Mouse (Mus musculus) midbrain, embryonic 15.5 days (tissue): ENCODE measurements around the gene Mavs. TPM values are rescaled to one million over a fixed set of nuclear protein-coding genes. Genes with fewer than 3 reads are reported as not detected.

ENCODE experiments used
- ATAC-seq: fragments of 200-750 bp; cut with Nextera tagmentation; replicated peaks from 2 replicates; pipeline ENCODE4 v1.8.0; 2017; ENCODE audit warnings: moderate TSS enrichment
- H3K27ac ChIP-seq: fragments of 300-500 bp; sonication (generic); 2 replicates; pipeline ENCODE4 v1.5.1; 2015; ENCODE audit warnings: mild to moderate bottlenecking, inconsistent platforms
- H3K27me3 ChIP-seq: fragments of 300-500 bp; sonication (generic); replicated peaks from 2 replicates; pipeline ENCODE4 v1.6.1; 2015; ENCODE audit warnings: inconsistent platforms
- H3K36me3 ChIP-seq: fragments of 300-500 bp; sonication (generic); replicated peaks from 2 replicates; pipeline ENCODE4 v1.6.1; 2015; ENCODE audit warnings: inconsistent platforms
- H3K4me1 ChIP-seq: fragments of 300-500 bp; sonication (generic); 2 replicates; pipeline ENCODE4 v1.6.1; 2015; ENCODE audit warnings: inconsistent platforms
- H3K4me2 ChIP-seq: fragments of 300-500 bp; sonication (generic); 2 replicates; pipeline ENCODE4 v1.6.1; 2015; ENCODE audit warnings: inconsistent platforms, mild to moderate bottlenecking, moderate library complexity
- H3K4me3 ChIP-seq: fragments of 300-500 bp; sonication (generic); 2 replicates; pipeline ENCODE4 v1.5.1; 2015; ENCODE audit warnings: mild to moderate bottlenecking, inconsistent platforms
- H3K9ac ChIP-seq: fragments of 300-500 bp; sonication (generic); 2 replicates; pipeline ENCODE4 v1.6.1; 2015; ENCODE audit warnings: mild to moderate bottlenecking, inconsistent platforms
- H3K9me3 ChIP-seq: fragments of 300-500 bp; sonication (generic); 2 replicates; pipeline ENCODE4 v1.6.1; 2016; ENCODE audit warnings: inconsistent platforms
- WGBS: fragments of 180-500 bp; shearing (Covaris S2); methylation state at CpG from one replicate; pipeline ENCODE4 v1.1.7; 2015; ENCODE audit warnings: mixed read lengths; 5-methylcytosine and 5-hydroxymethylcytosine counted together
- polyA plus RNA-seq: library from polyadenylated mRNA; unstranded; fragments of >200 nt; fragmentation: Nextera tagmentation; extraction: Ambion mirVana; gene quantifications from 2 replicates; pipeline ENCODE4 v1.2.1, GENCODE M21; 2015

Gene Mavs
- polyA plus RNA-seq, 1 experiment from 2014 or later = 5.7 TPM

DNA sequence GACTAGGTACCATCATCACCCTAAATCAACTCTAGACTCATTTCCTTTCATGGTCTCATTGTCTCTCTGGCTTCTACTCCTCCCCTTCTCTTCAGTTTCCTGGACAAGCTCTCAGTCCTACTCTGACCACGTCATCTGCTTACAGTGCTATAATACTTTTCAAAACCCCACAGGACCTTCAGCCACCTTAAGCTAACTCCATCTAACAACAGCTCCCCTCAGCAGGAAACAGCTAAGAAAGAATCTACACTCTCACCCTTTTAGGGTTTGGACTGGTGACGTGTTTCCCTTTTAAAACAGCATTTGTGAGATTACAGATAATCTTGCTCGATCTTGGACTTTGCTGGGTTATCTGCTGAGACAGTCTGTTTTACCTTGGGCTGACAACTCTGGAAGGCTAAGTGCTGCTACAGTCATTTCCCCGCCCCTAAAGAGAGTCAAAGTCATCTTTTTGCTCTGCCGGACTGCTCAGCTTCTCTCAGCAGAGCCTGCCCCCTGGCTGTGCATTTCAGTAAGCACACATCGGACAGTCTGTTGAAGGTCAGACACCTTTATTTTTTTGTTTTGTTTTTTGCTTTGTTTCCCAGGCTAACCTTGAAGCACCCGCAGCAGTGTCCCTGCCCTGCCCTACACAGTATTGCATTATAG lies 19.9 kb downstream of the Mavs start:
- no peaks in the 10 kb centered on the region for H3K36me3 ChIP-seq
- no peak overlapping the region for H3K4me2 ChIP-seq
- no peaks in the 10 kb centered on the region for H3K9me3 ChIP-seq
- H3K27ac ChIP-seq = no peak overlapping the region
- WGBS = 28% methylated on average over 7 of the region's 7 CpGs
- H3K9ac ChIP-seq = no peak overlapping the region
- no peaks in the 10 kb centered on the region for H3K27me3 ChIP-seq
- H3K4me1 ChIP-seq = no peaks in the 10 kb centered on the region
- peak; percentile 69 for ATAC-seq
- H3K4me3 ChIP-seq = no peak overlapping the region

DNA sequence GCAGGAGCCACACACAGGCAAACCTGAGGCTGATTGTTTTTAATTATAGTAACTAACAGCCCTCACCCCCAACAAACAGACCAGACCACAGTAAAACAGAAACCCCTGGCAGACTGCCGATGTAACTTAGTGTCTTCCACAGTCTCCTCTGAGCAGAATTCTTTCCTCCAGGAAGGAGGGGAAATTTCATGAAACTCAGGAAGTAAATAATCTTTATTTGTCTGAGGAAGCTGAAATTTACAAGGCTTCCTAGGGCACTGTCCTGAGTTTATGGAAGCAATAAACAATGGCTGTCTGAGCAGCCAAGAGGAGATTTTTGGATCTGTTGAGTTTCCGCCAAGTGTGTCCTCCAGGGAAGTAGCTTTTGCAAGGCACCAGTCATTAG lies 20.5 kb downstream of the Mavs start:
- no peak overlapping the region for H3K4me3 ChIP-seq
- no peak for ATAC-seq

DNA sequence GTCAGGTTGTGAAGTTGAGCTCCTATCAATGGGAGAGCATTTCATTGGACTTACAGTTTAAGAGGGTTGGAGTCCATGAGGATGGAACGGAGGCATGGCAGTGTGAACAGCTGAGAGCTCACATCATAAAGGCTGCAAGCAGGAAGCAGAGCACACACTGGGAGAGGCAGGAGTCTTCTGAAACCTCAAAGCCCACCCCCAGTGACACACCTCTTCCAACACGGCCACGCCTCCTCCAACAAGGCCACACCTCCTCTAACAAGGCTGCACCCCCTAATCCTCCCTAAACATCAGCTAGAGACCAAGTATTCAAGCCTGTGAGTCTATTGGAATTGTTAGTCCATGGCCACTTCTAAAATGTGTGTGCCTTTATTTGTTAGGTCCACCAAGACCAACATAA lies 21.9 kb downstream of the Mavs start:
- no peak for ATAC-seq
- no peaks in the 10 kb centered on the region for H3K27me3 ChIP-seq
- H3K36me3 ChIP-seq = no peaks in the 10 kb centered on the region
- H3K4me3 ChIP-seq = no peak overlapping the region
- no peak overlapping the region for H3K9ac ChIP-seq
- peaks cover 4% of the 10 kb centered on the region; the same call in 1 of the 2 replicates for H3K4me1 ChIP-seq
- WGBS = 57% methylated on average over 3 of the region's 3 CpGs
- no peak overlapping the region for H3K4me2 ChIP-seq
- H3K27ac ChIP-seq = no peak overlapping the region
- no peaks in the 10 kb centered on the region for H3K9me3 ChIP-seq

More for the DNA sequence above, 20.5 kb downstream of the Mavs start:
- Histone ChIP-seq H3K27me3 (no peaks in the 10 kb centered on the region), H3K27ac (no peak overlapping the region), H3K9me3 (no peaks in the 10 kb centered on the region), H3K4me1 (no peaks in the 10 kb centered on the region), H3K36me3 (no peaks in the 10 kb centered on the region), H3K9ac (no peak overlapping the region), H3K4me2 (no peak overlapping the region)
- WGBS = 83% methylated on average over 2 of the region's 2 CpGs

- no peak overlapping the region for H3K4me2 ChIP-seq
- H3K36me3 ChIP-seq = no peaks in the 10 kb centered on the region
- ATAC-seq = no peak
- H3K4me1 ChIP-seq = peaks cover 20% of the 10 kb centered on the region
- WGBS = 83% methylated on average over 8 of the region's 8 CpGs
- no peaks in the 10 kb centered on the region for H3K9me3 ChIP-seq
- H3K4me3 ChIP-seq = no peak overlapping the region
- H3K27me3 ChIP-seq = no peaks in the 10 kb centered on the region
- no peak overlapping the region for H3K27ac ChIP-seq
- H3K9ac ChIP-seq = no peak overlapping the region
These were observed 24.8 kb downstream of the Mavs start for GRCm38 (mm10) chr2:131258693-131259092.

DNA sequence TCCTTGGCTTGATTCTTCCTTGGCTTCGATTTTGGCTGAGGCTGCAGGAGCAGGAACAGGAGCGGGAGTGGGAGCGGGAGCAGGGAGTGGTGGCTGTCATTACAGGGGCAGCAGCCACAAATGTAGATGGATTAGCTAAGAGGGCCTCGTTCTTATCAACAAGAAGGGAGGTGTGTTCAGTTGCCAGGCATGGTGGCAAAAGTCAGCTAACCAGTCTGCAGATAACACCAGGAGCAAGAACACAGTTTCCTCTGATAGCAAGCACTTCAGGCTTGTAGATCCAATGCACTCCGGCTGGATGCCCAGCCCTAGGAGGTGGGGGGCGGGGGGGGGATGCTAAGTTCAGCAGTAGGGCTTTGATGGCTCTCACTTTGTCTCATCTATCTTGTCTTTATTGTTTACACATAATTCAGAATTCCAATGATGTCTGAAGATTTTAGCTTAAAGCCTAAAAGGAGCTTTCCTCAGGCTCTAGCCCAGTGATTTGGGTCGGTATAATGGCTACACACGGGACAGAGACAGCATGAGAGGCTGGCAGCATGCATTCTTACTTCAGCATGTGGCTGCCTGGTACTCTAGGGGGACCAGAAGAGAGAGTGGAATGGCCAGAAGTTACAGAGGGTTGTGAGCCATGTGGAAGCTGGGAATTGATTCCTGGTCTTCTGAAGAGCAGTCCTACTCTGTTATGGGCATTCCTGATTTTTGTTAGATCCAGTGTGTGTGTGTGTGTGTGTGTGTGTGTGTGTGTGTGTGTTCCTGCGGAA lies 26.9 kb downstream of the Mavs start:
- H3K36me3 ChIP-seq = no peaks in the 10 kb centered on the region
- 0 out of 2 replicates have a peak overlapping the region, but pooled peaks have one; percentile 99 for H3K27ac ChIP-seq
- WGBS = 63% methylated on average over 9 of the region's 9 CpGs
- no peak overlapping the region for H3K4me3 ChIP-seq
- ATAC-seq = no peak
- H3K4me1 ChIP-seq = peaks cover 37% of the 10 kb centered on the region
- H3K27me3 ChIP-seq = no peaks in the 10 kb centered on the region
- no peaks in the 10 kb centered on the region for H3K9me3 ChIP-seq
- H3K9ac ChIP-seq = 0 out of 2 replicates have a peak overlapping the region, but pooled peaks have one; percentile 33
- no peak overlapping the region for H3K4me2 ChIP-seq

DNA sequence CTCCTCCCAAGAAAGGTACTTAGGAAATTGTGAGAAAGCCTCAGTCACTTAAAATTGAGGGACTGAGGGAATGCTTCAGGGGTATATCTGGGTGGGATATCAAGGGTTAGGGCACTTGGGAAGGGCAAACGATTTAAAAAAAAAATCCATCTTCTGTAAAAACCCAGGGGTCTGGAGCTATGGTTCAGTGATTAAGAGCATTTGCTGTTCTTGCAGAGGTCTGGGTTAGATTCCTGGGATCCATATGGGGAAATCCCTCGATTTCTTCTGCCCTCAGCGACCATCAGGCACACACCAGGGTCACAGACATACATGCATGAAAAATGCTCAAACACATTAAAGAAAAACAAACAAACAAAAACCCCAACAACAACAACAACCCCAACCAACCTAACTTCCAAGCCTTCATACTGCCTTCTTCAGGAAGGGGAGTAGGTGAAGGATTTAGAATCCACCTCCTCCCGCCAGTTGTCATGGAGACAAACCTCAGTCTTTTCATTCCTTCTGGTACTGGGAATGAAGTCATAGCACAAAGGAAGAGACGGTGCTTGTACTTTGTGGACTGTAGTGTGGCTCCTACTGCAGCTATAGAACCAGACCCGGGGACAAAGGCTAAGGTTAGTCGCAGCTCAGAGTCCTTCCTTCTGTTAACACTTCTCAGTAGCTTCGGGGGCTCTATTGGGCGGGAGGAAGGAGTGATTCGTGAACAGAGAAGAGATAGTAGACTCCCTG lies 27.8 kb downstream of the Mavs start:
- peak overlapping the region; percentile 95 for H3K4me3 ChIP-seq
- under 1% methylated on average over 10 of the region's 10 CpGs for WGBS
- ATAC-seq = peak; percentile 84
- H3K27me3 ChIP-seq = no peaks in the 10 kb centered on the region
- H3K4me2 ChIP-seq = peak overlapping the region; percentile 53
- peak overlapping the region; percentile 33 for H3K9ac ChIP-seq
- H3K4me1 ChIP-seq = peaks cover 37% of the 10 kb centered on the region
- H3K36me3 ChIP-seq = no peaks in the 10 kb centered on the region
- H3K9me3 ChIP-seq = no peaks in the 10 kb centered on the region
- peak overlapping the region; percentile 99 for H3K27ac ChIP-seq

DNA sequence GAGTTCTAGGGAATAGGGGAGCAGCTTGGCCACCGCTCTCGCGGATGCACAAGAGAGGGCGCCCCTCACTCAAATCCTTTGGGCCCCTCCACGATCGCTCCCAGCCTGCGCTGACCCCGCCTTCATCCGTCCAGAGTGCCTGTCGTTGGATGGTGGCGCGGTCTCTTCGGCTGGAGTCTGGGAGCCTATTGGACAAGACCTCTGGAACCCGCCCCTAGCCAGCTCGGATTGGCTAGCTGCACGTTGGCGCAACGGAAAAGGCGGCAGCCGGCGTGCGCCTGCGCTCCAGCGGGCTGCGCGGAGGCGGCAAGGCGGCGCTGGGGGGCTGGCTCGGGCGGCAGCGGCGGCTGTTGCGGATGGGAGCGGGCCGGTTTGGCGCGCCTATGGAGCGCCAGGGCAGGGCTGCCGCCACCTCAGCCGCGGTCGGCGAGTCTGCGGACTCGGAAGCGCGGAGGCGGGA lies 28.4 kb downstream of the Mavs start, which contains the start of gene Pank2:
Pank2 (plus strand) TSS at position 283 of the 460 bp plus-strand sequence.
- Histone ChIP-seq H3K9ac (peak within 1 kb of the TSS; percentile 97), H3K9me3 (no peaks in the 10 kb centered on the region), H3K4me2 (peak within 1 kb of the TSS; percentile 85), H3K4me1 (peaks cover 37% of the 10 kb centered on the region), H3K4me3 (peak within 1 kb of the TSS; percentile 95), H3K27ac (peak within 1 kb of the TSS; percentile 99), H3K27me3 (no peaks in the 10 kb centered on the region), H3K36me3 (no peaks in the 10 kb centered on the region)
- ATAC-seq = peak; percentile 100
- 0% methylated on average over 49 of the region's 49 CpGs for WGBS

- WGBS = under 1% methylated on average over 53 of the region's 59 CpGs
- H3K36me3 ChIP-seq = no peaks in the 10 kb centered on the region
- peak overlapping the region; percentile 85 for H3K4me2 ChIP-seq
These were observed 29.1 kb downstream of the Mavs start for GRCm38 (mm10) chr2:131262680-131263670.

GRCm38 (mm10) chr2:131264027-131264426 lies 30.2 kb downstream of the Mavs start:
- H3K27me3 ChIP-seq = no peaks in the 10 kb centered on the region
- H3K36me3 ChIP-seq = no peaks in the 10 kb centered on the region
- H3K9ac ChIP-seq = no peak overlapping the region
- 75% methylated on average over 6 of the region's 6 CpGs for WGBS
- peaks cover 37% of the 10 kb centered on the region for H3K4me1 ChIP-seq
- H3K9me3 ChIP-seq = no peaks in the 10 kb centered on the region
- H3K4me2 ChIP-seq = peak overlapping the region; percentile 85
- ATAC-seq = no peak
- no peak overlapping the region; the same call in 1 of the 2 replicates for H3K4me3 ChIP-seq
- no peak overlapping the region for H3K27ac ChIP-seq

More at GRCm38 (mm10) chr2:131262680-131263670, 29.1 kb downstream of the Mavs start:
- Histone ChIP-seq H3K4me1 (peaks cover 37% of the 10 kb centered on the region), H3K9me3 (no peaks in the 10 kb centered on the region), H3K9ac (peak overlapping the region; percentile 97), H3K27ac (peak overlapping the region; percentile 99), H3K4me3 (peak overlapping the region; percentile 95), H3K27me3 (no peaks in the 10 kb centered on the region)
- ATAC-seq = peak; percentile 79

- no peak overlapping the region for H3K9ac ChIP-seq
- WGBS = 74% methylated on average over 2 of the region's 2 CpGs
- no peak overlapping the region for H3K27ac ChIP-seq
- H3K4me3 ChIP-seq = no peak overlapping the region
- H3K4me2 ChIP-seq = no peak overlapping the region
- H3K27me3 ChIP-seq = no peaks in the 10 kb centered on the region
- H3K4me1 ChIP-seq = peaks cover 37% of the 10 kb centered on the region
- ATAC-seq = no peak
- no peaks in the 10 kb centered on the region for H3K9me3 ChIP-seq
- no peaks in the 10 kb centered on the region for H3K36me3 ChIP-seq
These were observed 31.2 kb downstream of the Mavs start for GRCm38 (mm10) chr2:131265056-131265455.

DNA sequence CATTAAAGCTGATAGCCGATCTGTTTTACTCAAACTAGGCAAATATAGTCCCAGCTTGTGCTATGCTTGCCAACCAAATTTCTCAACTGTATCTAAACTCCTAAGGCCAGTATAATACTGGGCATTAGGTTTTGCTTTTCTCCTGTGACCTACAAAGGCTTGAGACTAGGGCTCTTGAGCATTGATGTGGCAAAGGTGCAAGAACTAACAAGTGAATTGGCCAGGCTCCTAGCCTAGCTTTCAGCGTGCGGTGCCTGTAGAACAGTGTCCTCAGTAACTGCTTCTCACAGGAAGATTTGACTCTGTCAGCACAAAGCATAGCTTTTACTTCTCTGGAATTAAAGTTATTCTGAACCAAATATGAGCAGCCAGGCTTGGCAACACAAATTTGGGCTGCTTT lies 41.6 kb downstream of the Mavs start:
- WGBS = 98% methylated on average over 3 of the region's 3 CpGs
- Histone ChIP-seq H3K4me3 (no peak overlapping the region), H3K36me3 (peaks cover 35% of the 10 kb centered on the region), H3K4me1 (no peaks in the 10 kb centered on the region), H3K27me3 (no peaks in the 10 kb centered on the region), H3K9ac (no peak overlapping the region), H3K27ac (no peak overlapping the region), H3K4me2 (no peak overlapping the region), H3K9me3 (no peaks in the 10 kb centered on the region)
- no peak for ATAC-seq
